Mouse (Mus musculus): ENCODE results near the gene Srrm1. TPM values are rescaled to one million over a fixed set of nuclear protein-coding genes. Genes with fewer than 3 reads are reported as not detected.

Srrm1 gene
- polyA plus RNA-seq, 1 experiment from 2014 or later: 261 TPM

- no peak overlapping the region for H3K4me2 ChIP-seq
- no peaks in the 10 kb centered on the region for H3K27me3 ChIP-seq
- no peak overlapping the region for H3K27ac ChIP-seq
- no peak for ATAC-seq
- H3K36me3 ChIP-seq (ENCODE audit: poor library complexity, severe bottlenecking): peaks cover 38% of the 10 kb centered on the region
- H3K9ac ChIP-seq: no peak overlapping the region
- 65% methylated on average over 4 of the region's 4 CpGs for WGBS
- H3K9me3 ChIP-seq (replicated peaks): no peaks in the 10 kb centered on the region; the same call in 1 of the 2 replicates
- H3K4me3 ChIP-seq: no peak overlapping the region
- H3K4me1 ChIP-seq: no peaks in the 10 kb centered on the region
Measured at GRCm38 (mm10) chr4:135312706-135313105, 40.4 kb downstream of the Srrm1 start.

- Histone ChIP-seq H3K9me3 (replicated peaks) (no peaks in the 10 kb centered on the region; the same call in 1 of the 2 replicates), H3K4me3 (no peak overlapping the region), H3K9ac (no peak overlapping the region), H3K27me3 (no peaks in the 10 kb centered on the region), H3K4me2 (no peak overlapping the region), H3K4me1 (peaks cover 8% of the 10 kb centered on the region), H3K27ac (no peak overlapping the region), H3K36me3 (ENCODE audit: poor library complexity, severe bottlenecking) (peaks cover 15% of the 10 kb centered on the region)
- ATAC-seq: no peak
- 86% methylated on average over 8 of the region's 8 CpGs for WGBS
Measured at GRCm38 (mm10) chr4:135310371-135310770, 42.8 kb downstream of the Srrm1 start.

DNA sequence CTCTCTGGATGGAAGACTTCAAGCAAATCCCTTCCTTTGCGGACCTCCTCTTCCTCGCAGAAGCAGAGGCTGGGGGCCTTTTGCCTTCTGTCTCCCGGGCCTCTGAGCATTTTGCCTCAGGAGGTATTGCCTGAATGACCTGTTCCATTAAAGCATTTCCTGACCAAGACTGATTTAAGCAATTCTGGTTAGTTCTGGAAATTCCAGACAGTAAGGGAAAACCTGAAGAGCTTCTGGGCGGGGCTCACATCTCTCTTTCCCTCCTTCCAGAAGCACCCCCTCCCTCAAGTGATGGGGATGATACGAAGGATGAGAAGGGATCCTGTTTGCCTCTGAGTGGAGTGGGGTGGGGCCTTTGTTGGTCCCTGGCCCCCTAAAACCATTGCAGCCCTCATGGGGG is 43.4 kb downstream of the Srrm1 start:
- Histone ChIP-seq H3K4me2 (no peak overlapping the region), H3K4me1 (peaks cover 8% of the 10 kb centered on the region), H3K9me3 (replicated peaks) (no peaks in the 10 kb centered on the region), H3K36me3 (ENCODE audit: poor library complexity, severe bottlenecking) (peaks cover 8% of the 10 kb centered on the region), H3K9ac (no peak overlapping the region), H3K27ac (no peak overlapping the region), H3K27me3 (no peaks in the 10 kb centered on the region), H3K4me3 (no peak overlapping the region)
- WGBS: 66% methylated on average over 5 of the region's 5 CpGs
- ATAC-seq: no peak

GRCm38 (mm10) chr4:135309112-135309659 is 43.9 kb downstream of the Srrm1 start:
- peaks cover 8% of the 10 kb centered on the region for H3K4me1 ChIP-seq
- H3K9me3 ChIP-seq (replicated peaks): no peaks in the 10 kb centered on the region
- H3K9ac ChIP-seq: no peak overlapping the region
- H3K27ac ChIP-seq: no peak overlapping the region
- peaks cover 3% of the 10 kb centered on the region; the same call in 1 of the 2 replicates for H3K36me3 ChIP-seq (ENCODE audit: poor library complexity, severe bottlenecking)
- H3K4me2 ChIP-seq: no peak overlapping the region
- H3K27me3 ChIP-seq: no peaks in the 10 kb centered on the region
- no peak for ATAC-seq
- H3K4me3 ChIP-seq: no peak overlapping the region
- WGBS: 72% methylated on average over 9 of the region's 9 CpGs

GRCm38 (mm10) chr4:135306971-135307632 is 46.0 kb downstream of the Srrm1 start:
- Histone ChIP-seq H3K36me3 (ENCODE audit: poor library complexity, severe bottlenecking) (no peaks in the 10 kb centered on the region), H3K27ac (no peak overlapping the region), H3K4me2 (peak overlapping the region; percentile 27; the same call in 1 of the 2 replicates), H3K27me3 (no peaks in the 10 kb centered on the region), H3K4me1 (peaks cover 8% of the 10 kb centered on the region), H3K4me3 (no peak overlapping the region), H3K9me3 (replicated peaks) (no peaks in the 10 kb centered on the region), H3K9ac (no peak overlapping the region)
- ATAC-seq: no peak
- WGBS: 39% methylated on average over 17 of the region's 17 CpGs

GRCm38 (mm10) chr4:135306533-135306932 is 46.6 kb downstream of the Srrm1 start:
- no peak overlapping the region for H3K4me2 ChIP-seq
- no peaks in the 10 kb centered on the region for H3K36me3 ChIP-seq (ENCODE audit: poor library complexity, severe bottlenecking)
- no peak overlapping the region for H3K27ac ChIP-seq
- no peak overlapping the region for H3K9ac ChIP-seq
- 54% methylated on average over 4 of the region's 4 CpGs for WGBS
- ATAC-seq: no peak
- peaks cover 8% of the 10 kb centered on the region for H3K4me1 ChIP-seq
- H3K27me3 ChIP-seq: no peaks in the 10 kb centered on the region
- no peak overlapping the region for H3K4me3 ChIP-seq
- no peaks in the 10 kb centered on the region for H3K9me3 ChIP-seq (replicated peaks)

DNA sequence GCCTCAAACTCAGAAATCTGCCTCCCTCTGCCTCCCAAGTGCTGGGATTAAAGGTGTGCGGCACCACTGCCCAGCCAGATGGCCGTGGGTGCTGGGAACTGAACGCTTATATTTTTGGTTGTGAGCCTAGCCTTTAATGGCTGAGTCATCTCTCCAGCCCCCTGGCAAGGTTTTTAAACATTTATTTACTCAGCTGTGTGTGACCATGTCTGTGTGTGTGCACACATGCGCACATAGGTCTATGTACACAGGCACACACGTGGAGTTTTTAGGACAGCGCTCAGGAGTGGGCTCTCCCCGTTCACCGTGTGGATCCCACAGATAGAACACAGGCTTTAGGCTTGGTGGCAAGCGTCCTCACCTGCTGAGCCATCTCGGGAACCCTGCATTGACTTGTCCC is 50.9 kb downstream of the Srrm1 start:
- Histone ChIP-seq H3K36me3 (ENCODE audit: poor library complexity, severe bottlenecking) (no peaks in the 10 kb centered on the region), H3K27ac (no peak overlapping the region), H3K4me1 (peaks cover 17% of the 10 kb centered on the region), H3K9ac (no peak overlapping the region), H3K27me3 (no peaks in the 10 kb centered on the region), H3K4me3 (no peak overlapping the region), H3K4me2 (no peak overlapping the region), H3K9me3 (replicated peaks) (no peaks in the 10 kb centered on the region)
- WGBS: 91% methylated on average over 10 of the region's 10 CpGs
- ATAC-seq: no peak

GRCm38 (mm10) chr4:135301166-135301565 is 52.0 kb downstream of the Srrm1 start:
- no peak overlapping the region for H3K4me3 ChIP-seq

DNA sequence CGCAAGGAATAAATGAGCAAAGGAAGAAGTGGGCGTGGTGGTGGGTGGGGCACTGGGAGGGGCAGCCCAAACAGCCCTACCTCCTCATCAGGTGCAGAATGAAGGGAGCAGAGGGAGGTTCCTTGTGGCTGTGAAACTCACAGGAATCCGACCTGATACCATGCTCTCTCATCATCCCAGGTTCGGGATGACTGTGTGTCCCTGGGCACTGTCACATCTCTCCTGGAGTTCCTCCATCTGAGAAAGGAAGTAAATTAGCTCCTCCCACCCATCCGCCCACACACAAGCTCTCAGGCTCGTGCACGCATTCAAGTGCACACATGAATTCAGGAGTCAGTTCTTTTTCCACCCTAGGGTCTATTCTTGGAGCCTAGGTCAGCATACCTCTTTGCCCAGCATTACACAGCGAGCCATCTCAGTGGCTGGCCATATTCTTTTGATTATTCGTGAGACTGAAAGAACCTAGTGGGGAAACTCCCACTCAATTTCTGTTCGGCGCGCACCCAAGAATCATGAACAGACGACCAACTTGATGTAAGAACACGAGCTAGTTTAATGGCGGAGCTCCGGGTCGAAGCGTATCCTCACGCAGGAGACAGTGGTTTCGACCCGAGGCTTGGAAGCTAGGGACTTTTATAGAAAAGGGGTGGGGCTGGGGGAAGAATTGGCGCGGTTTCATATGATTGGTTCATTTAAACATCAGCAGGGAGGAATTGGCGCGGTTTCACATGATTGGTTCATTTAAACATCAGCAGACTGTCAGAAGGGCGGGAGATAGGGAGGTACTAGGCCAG is 52.7 kb downstream of the Srrm1 start:
- Histone ChIP-seq H3K4me1 (peaks cover 13% of the 10 kb centered on the region), H3K4me3 (no peak overlapping the region), H3K36me3 (ENCODE audit: poor library complexity, severe bottlenecking) (no peaks in the 10 kb centered on the region), H3K4me2 (no peak overlapping the region), H3K9me3 (replicated peaks) (no peaks in the 10 kb centered on the region), H3K9ac (no peak overlapping the region), H3K27me3 (no peaks in the 10 kb centered on the region), H3K27ac (no peak overlapping the region)
- no peak for ATAC-seq
- 92% methylated on average over 26 of the region's 26 CpGs for WGBS

More at GRCm38 (mm10) chr4:135301166-135301565, 52.0 kb downstream of the Srrm1 start:
- H3K9ac ChIP-seq: no peak overlapping the region
- WGBS: 82% methylated on average over 3 of the region's 3 CpGs
- no peaks in the 10 kb centered on the region for H3K36me3 ChIP-seq (ENCODE audit: poor library complexity, severe bottlenecking)
- no peaks in the 10 kb centered on the region for H3K9me3 ChIP-seq (replicated peaks)
- no peak overlapping the region for H3K4me2 ChIP-seq
- peaks cover 13% of the 10 kb centered on the region for H3K4me1 ChIP-seq
- no peak overlapping the region for H3K27ac ChIP-seq
- ATAC-seq: no peak
- no peaks in the 10 kb centered on the region for H3K27me3 ChIP-seq

DNA sequence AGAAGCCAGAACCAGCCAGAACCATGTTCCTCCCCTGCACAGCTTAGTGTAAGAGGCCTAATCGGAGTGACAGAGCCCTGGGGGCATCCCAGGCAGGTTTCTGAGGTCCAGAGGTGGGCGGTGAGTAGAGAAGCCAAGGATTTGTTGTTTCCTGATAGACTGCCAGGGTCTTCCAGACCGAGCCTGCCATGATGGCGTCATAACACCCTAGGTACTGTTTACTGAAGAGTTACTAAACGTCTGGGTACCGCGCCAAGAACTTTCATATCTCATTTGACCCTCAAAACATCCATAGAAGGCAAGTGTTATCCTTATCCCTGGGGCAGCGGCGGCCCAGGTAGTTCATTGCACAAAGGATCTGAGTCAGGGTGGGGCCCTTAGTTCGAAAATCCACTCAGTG is 54.4 kb downstream of the Srrm1 start:
- no peak overlapping the region for H3K4me3 ChIP-seq
- H3K4me1 ChIP-seq: peaks cover 13% of the 10 kb centered on the region
- H3K9me3 ChIP-seq (replicated peaks): no peaks in the 10 kb centered on the region
- no peak overlapping the region for H3K4me2 ChIP-seq
- no peak overlapping the region for H3K27ac ChIP-seq
- H3K9ac ChIP-seq: no peak overlapping the region; the same call in 1 of the 2 replicates
- H3K27me3 ChIP-seq: no peaks in the 10 kb centered on the region
- 90% methylated on average over 10 of the region's 10 CpGs for WGBS
- no peaks in the 10 kb centered on the region for H3K36me3 ChIP-seq (ENCODE audit: poor library complexity, severe bottlenecking)
- no peak for ATAC-seq

DNA sequence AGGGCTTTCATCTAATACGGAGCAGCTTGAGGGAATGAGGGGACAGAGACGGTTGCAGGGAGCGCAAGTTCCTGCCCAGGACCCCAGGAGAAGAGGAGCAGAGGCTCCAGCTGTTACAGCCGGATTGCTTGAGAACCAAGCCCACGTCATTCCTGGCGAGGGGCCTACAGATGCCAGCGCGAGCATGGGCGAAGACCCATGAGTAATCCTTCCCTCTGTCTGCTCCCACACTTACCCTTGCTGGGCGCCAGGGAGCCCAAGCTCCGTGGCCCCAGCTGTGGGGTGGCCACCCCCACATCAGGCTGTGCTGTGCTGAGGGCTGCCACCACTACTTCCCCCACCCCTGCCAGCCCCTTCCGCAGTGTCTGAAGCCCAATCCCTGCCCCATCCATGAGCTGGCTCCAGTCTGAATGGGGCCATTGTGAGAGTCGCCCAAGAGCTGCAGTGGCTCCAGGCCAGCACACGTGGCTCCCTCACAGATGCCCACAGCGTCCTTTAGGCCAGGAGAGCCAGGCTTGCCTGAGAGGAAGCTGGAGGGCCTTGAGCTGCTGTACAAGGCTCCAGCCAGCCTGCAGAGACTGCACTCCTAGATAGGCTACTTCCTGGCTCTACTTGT is 55.1 kb downstream of the Srrm1 start:
- no peak overlapping the region for H3K4me3 ChIP-seq
- ATAC-seq: peak; percentile 88
- H3K9ac ChIP-seq: peak overlapping the region; percentile 17; the same call in 1 of the 2 replicates
- H3K4me2 ChIP-seq: peak overlapping the region; percentile 38
- H3K36me3 ChIP-seq (ENCODE audit: poor library complexity, severe bottlenecking): no peaks in the 10 kb centered on the region
- H3K27ac ChIP-seq: 0 out of 2 replicates have a peak overlapping the region, but pooled peaks have one; percentile 20
- H3K9me3 ChIP-seq (replicated peaks): no peaks in the 10 kb centered on the region
- H3K27me3 ChIP-seq: no peaks in the 10 kb centered on the region
- peaks cover 13% of the 10 kb centered on the region for H3K4me1 ChIP-seq
- 49% methylated on average over 15 of the region's 15 CpGs for WGBS

DNA sequence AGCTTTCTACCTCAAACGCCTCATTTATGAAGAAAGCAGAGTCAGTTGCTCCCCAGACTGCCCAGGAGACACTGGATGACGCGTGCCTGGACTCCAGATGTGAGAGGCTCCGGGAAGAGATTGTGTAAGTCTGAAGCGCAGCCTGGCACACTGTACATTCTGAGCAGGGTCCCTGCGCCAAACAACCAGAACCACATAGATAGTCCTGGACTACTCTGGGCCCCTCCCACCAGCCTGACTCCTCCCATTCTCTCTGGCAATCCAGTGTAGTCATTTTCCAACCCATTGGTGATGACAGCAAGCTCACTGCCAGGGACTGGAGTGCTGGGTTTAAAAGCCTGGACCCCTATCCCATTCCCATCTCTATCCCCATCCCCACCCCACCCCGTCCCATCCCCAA is 56.0 kb downstream of the Srrm1 start:
- no peaks in the 10 kb centered on the region for H3K9me3 ChIP-seq (replicated peaks)
- no peak overlapping the region for H3K9ac ChIP-seq
- no peak overlapping the region for H3K27ac ChIP-seq
- H3K36me3 ChIP-seq (ENCODE audit: poor library complexity, severe bottlenecking): no peaks in the 10 kb centered on the region
- no peak overlapping the region for H3K4me2 ChIP-seq
- 90% methylated on average over 7 of the region's 7 CpGs for WGBS
- no peak overlapping the region for H3K4me3 ChIP-seq
- H3K4me1 ChIP-seq: peaks cover 18% of the 10 kb centered on the region
- no peak for ATAC-seq
- H3K27me3 ChIP-seq: no peaks in the 10 kb centered on the region

Data from forebrain, embryonic 13.5 days (tissue).